Mouse (Mus musculus) C2C12 (cell line): ENCODE measurements around the gene Tenm2. TPM values are rescaled to one million over a fixed set of nuclear protein-coding genes. Genes with fewer than 3 reads are reported as not detected.

ENCODE experiments used
- H3K27me3 ChIP-seq: one replicate; pipeline ENCODE4 v1.6.1; 2011; ENCODE audit not compliant: control insufficient read depth, insufficient read depth, insufficient read length
- H3K36me3 ChIP-seq: one replicate; pipeline ENCODE4 v1.6.1; 2011; ENCODE audit not compliant: control insufficient read depth, insufficient read depth
- H3K4me3 ChIP-seq: one replicate; pipeline ENCODE4 v1.5.1; 2011; ENCODE audit warnings: mild to moderate bottlenecking, control low read depth; ENCODE audit not compliant: poor library complexity, insufficient read depth, severe bottlenecking
- H3K79me2 ChIP-seq: one replicate; pipeline ENCODE4 v1.6.1; 2011; ENCODE audit not compliant: control insufficient read depth, insufficient read depth
- H3K79me3 ChIP-seq: one replicate; pipeline ENCODE4 v1.6.1; 2011; ENCODE audit warnings: low read depth, control low read depth
- H3ac ChIP-seq: one replicate; pipeline ENCODE3; 2011; ENCODE audit warnings: low read depth; ENCODE audit not compliant: control insufficient read depth, insufficient read length
- CEBPB ChIP-seq: IDR thresholded peaks from one replicate; pipeline ENCODE4 v1.6.1; 2011; ENCODE audit warnings: low read depth, mild to moderate bottlenecking, control low read depth, moderate library complexity
- CTCF ChIP-seq: IDR thresholded peaks from one replicate; pipeline ENCODE4 v1.5.1; 2011; ENCODE audit not compliant: control insufficient read depth, insufficient read depth, insufficient read length
- FOSL1 ChIP-seq: IDR thresholded peaks from one replicate; pipeline ENCODE4 v1.8.0; 2011; ENCODE audit warnings: mild to moderate bottlenecking, low read length; ENCODE audit not compliant: poor library complexity, insufficient read depth, severe bottlenecking
- MAX ChIP-seq: IDR thresholded peaks from one replicate; pipeline ENCODE4 v1.6.1; 2011; ENCODE audit warnings: mild to moderate bottlenecking, control low read depth
- MYOD1 ChIP-seq: IDR thresholded peaks from one replicate; pipeline ENCODE4 v1.6.1; 2011; ENCODE audit warnings: low read depth; ENCODE audit not compliant: control insufficient read depth, insufficient read length
- MYOG ChIP-seq: IDR thresholded peaks from one replicate; pipeline ENCODE4 v1.6.1; 2011; ENCODE audit not compliant: control insufficient read depth, insufficient read length; ENCODE audit errors: extremely low read depth
- USF1 ChIP-seq: IDR thresholded peaks from one replicate; pipeline ENCODE4 v1.6.1; 2011; ENCODE audit warnings: low read depth, mild to moderate bottlenecking, control low read depth, moderate library complexity
- polyA plus RNA-seq: library from polyadenylated mRNA; unstranded; fragments of >200 nt; fragmentation: generic; extraction: Trizol; gene quantifications from one replicate; pipeline ENCODE4 v1.2.1, GENCODE M21; 2012; ENCODE audit warnings: missing spikeins

Tenm2 gene
- polyA plus RNA-seq, 1 experiment: not detected

- TF ChIP-seq USF1 (no peak), MYOD1 (no peak), FOSL1 (no peak), MAX (no peak), CEBPB (no peak), MYOG (no peak), CTCF (no peak)
- Histone ChIP-seq H3K27me3 (no peaks in the 10 kb centered on the region), H3K4me3 (no peak overlapping the region), H3K79me2 (no peaks in the 10 kb centered on the region), H3K36me3 (no peaks in the 10 kb centered on the region), H3ac (no peak overlapping the region), H3K79me3 (no peaks in the 10 kb centered on the region)
Observed at GRCm38 (mm10) chr11:37143478-37143877, 92.3 kb downstream of the Tenm2 start.

DNA sequence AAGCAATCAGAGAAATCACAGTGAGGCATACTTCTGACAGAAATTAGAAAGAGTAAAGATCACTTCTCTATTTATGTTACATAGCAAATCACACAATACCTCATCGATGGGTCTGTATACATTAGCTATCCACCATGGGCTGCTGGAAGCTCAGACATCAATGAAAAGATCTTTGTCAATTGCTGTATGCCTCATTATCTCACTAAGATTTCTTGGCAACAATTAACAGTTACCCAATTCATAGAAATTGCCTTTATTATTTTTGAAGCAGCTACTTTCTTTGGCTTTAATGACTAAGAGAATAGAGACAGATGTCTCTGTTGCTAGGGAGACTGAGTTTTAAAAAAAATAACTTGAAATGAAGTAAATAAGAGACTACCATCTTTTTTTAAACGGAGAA lies 106.9 kb downstream of the Tenm2 start:
- TF ChIP-seq CEBPB (no peak), USF1 (no peak), FOSL1 (no peak), MYOG (no peak), MAX (no peak), MYOD1 (no peak), CTCF (no peak)
- Histone ChIP-seq H3ac (no peak overlapping the region), H3K79me2 (no peaks in the 10 kb centered on the region), H3K4me3 (no peak overlapping the region), H3K27me3 (no peaks in the 10 kb centered on the region), H3K79me3 (no peaks in the 10 kb centered on the region), H3K36me3 (no peaks in the 10 kb centered on the region)

GRCm38 (mm10) chr11:37118058-37118457 lies 117.7 kb downstream of the Tenm2 start:
- TF ChIP-seq MYOD1: no peak
- TF ChIP-seq FOSL1: no peak
- no peak for TF ChIP-seq MAX
- TF ChIP-seq USF1: no peak
- TF ChIP-seq MYOG: no peak
- no peak for TF ChIP-seq CEBPB
- H3K27me3 ChIP-seq: no peaks in the 10 kb centered on the region
- no peak overlapping the region for H3ac ChIP-seq
- H3K36me3 ChIP-seq: no peaks in the 10 kb centered on the region
- H3K79me3 ChIP-seq: no peaks in the 10 kb centered on the region
- H3K4me3 ChIP-seq: no peak overlapping the region
- H3K79me2 ChIP-seq: no peaks in the 10 kb centered on the region

DNA sequence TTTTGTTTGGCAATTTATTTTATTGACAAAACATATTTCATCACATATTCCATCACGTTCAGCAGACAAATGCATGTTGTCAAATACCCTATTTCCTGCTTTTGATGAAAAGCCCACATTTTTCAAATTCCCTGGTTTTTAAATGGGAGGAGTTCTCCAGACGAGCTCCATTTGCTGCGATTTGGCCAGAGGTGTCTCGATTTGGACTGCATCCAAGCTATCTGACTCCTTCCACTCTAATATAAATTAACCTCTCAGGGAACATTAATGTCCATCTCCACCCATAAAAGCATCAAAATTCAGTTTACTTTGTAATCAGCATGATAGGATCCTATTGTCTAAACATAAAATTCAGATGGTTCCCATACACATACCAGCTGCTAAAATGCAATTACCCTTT lies 120.6 kb downstream of the Tenm2 start:
- Histone ChIP-seq H3K4me3 (no peak overlapping the region), H3K36me3 (no peaks in the 10 kb centered on the region), H3K27me3 (no peaks in the 10 kb centered on the region), H3K79me3 (no peaks in the 10 kb centered on the region), H3ac (no peak overlapping the region), H3K79me2 (no peaks in the 10 kb centered on the region)
- no peak for TF ChIP-seq CTCF

- H3ac ChIP-seq: no peak overlapping the region
- H3K4me3 ChIP-seq: no peak overlapping the region
- TF ChIP-seq MAX (no peak), CTCF (no peak), USF1 (no peak), MYOG (no peak), MYOD1 (no peak), CEBPB (no peak), FOSL1 (no peak)
- no peaks in the 10 kb centered on the region for H3K79me2 ChIP-seq
- no peaks in the 10 kb centered on the region for H3K27me3 ChIP-seq
- no peaks in the 10 kb centered on the region for H3K79me3 ChIP-seq
- no peaks in the 10 kb centered on the region for H3K36me3 ChIP-seq
Observed at GRCm38 (mm10) chr11:37107069-37107468, 128.7 kb downstream of the Tenm2 start.

DNA sequence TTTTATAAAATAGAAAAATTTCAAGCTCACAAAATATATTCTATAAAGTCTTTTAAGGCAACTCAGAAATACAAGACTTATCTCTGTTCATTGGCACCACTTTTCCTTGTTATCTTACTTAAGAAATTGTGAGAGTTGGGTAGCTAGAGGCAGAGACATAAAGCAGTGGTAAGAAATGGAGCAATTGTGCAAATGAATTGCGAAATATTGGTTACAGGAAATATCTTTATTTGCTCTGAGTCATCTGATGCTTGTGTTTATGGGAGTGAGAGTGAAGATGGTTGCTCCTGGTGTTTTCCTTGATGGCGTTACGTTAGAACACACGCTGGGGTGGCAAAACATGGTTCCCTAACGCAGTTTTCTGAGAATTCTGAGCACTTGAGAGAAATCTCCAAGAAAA lies 156.4 kb downstream of the Tenm2 start:
- Histone ChIP-seq H3K79me2 (no peaks in the 10 kb centered on the region), H3K27me3 (no peaks in the 10 kb centered on the region), H3K36me3 (no peaks in the 10 kb centered on the region), H3K79me3 (no peaks in the 10 kb centered on the region), H3ac (no peak overlapping the region), H3K4me3 (no peak overlapping the region)
- TF ChIP-seq MYOG (no peak), CEBPB (peak; percentile 86), MYOD1 (no peak)
